Mouse (Mus musculus) liver, embryonic 14.5 days (tissue): ENCODE results near the gene Akap8l. TPM values are rescaled to one million over a fixed set of nuclear protein-coding genes. Genes with fewer than 3 reads are reported as not detected.
A peak's percentile ranks its signal among the peaks of the same experiment; 100 is the strongest.

ENCODE experiments used
- ATAC-seq: fragments of 200-750 bp; cut with Nextera tagmentation; 2 replicates; pipeline ENCODE4 v1.8.0; 2017; ENCODE audit warnings: moderate number of reproducible peaks, mild to moderate bottlenecking, moderate library complexity; ENCODE audit not compliant: insufficient read depth
- DNase-seq, 3 experiments: peaks; one replicate each; pipeline ENCODE4 v3.0.0-alpha.2; 2012 to 2013; ENCODE audit warnings: low read depth in 3 of 3, low spot score in 3 of 3
- H3K27ac ChIP-seq: fragments of 300-500 bp; sonication (generic); 2 replicates; pipeline ENCODE4 v1.5.1; 2014; ENCODE audit warnings: moderate library complexity, mild to moderate bottlenecking, control low read depth, inconsistent platforms
- H3K27me3 ChIP-seq: fragments of 300-500 bp; sonication (generic); 2 replicates; pipeline ENCODE4 v1.6.1; 2014; ENCODE audit warnings: mild to moderate bottlenecking, low read length, moderate library complexity; ENCODE audit not compliant: control insufficient read depth, insufficient read depth
- H3K36me3 ChIP-seq: fragments of 300-500 bp; sonication (generic); replicated peaks from 2 replicates; pipeline ENCODE4 v1.6.1; 2014; ENCODE audit warnings: low read depth; ENCODE audit not compliant: control insufficient read depth, insufficient read depth
- H3K4me1 ChIP-seq, 2 experiments: fragments of 200-500 bp in 1 of 2; fragments of 300-500 bp in 1 of 2; sonication (generic) in 1 of 2; replicated peaks; 2 replicates each; pipeline ENCODE4 v1.6.1; 2012 to 2014; ENCODE audit warnings: antibody characterized with exemption in 1 of 2, inconsistent platforms in 1 of 2, low read length in 1 of 2; ENCODE audit not compliant: control insufficient read depth in 2 of 2, insufficient read depth in 2 of 2
- H3K4me2 ChIP-seq: fragments of 300-500 bp; sonication (generic); 2 replicates; pipeline ENCODE4 v1.6.1; 2014; ENCODE audit warnings: low read depth, mild to moderate bottlenecking, control low read depth, moderate library complexity
- H3K4me3 ChIP-seq, 2 experiments: fragments of 200-500 bp in 1 of 2; fragments of 300-500 bp in 1 of 2; sonication (generic) in 1 of 2; 2 replicates each; pipeline ENCODE4 v1.5.1; 2012 to 2014; ENCODE audit warnings: low read depth in 2 of 2, low read length in 2 of 2, mild to moderate bottlenecking in 2 of 2, control low read depth in 1 of 2, inconsistent platforms in 1 of 2, moderate library complexity in 1 of 2; ENCODE audit not compliant: insufficient read depth in 1 of 2
- H3K9ac ChIP-seq: fragments of 300-500 bp; sonication (generic); replicated peaks from 2 replicates; pipeline ENCODE4 v1.6.1; 2014; ENCODE audit warnings: mild to moderate bottlenecking, control low read depth, moderate library complexity
- H3K9me3 ChIP-seq: fragments of 300-500 bp; sonication (generic); 2 replicates; pipeline ENCODE4 v1.6.1; 2016; ENCODE audit warnings: low read length, mixed read lengths; ENCODE audit not compliant: control insufficient read depth
- CTCF ChIP-seq: IDR thresholded peaks from 2 replicates; pipeline ENCODE4 v1.5.1; 2016; ENCODE audit warnings: antibody characterized with exemption, low read depth, control low read depth
- EP300 ChIP-seq: IDR thresholded peaks from 2 replicates; pipeline ENCODE4 v1.6.1; 2016; ENCODE audit warnings: antibody characterized with exemption, low read depth
- WGBS: fragments of 180-500 bp; shearing (Covaris S2); extraction: QIAGEN DNeasy Blood & Tissue Kit; methylation state at CpG from one replicate; pipeline ENCODE4 v1.1.7; 2014; ENCODE audit not compliant: insufficient replicate concordance; 5-methylcytosine and 5-hydroxymethylcytosine counted together
- polyA plus RNA-seq, 2 experiments: library from polyadenylated mRNA; depleted of rRNA in 1 of 2; stranded (reverse) in 1 of 2; unstranded in 1 of 2; fragments of >200 nt; fragmentation: Nextera tagmentation in 1 of 2; extraction: Ambion mirVana in 1 of 2; gene quantifications; 2 replicates each; pipeline versions ENCODE4 v1.2.1 to v1.2.3; 2012 to 2014

Gene Akap8l
- polyA plus RNA-seq, 2 experiments = 18.9 to 35.4 TPM

DNA sequence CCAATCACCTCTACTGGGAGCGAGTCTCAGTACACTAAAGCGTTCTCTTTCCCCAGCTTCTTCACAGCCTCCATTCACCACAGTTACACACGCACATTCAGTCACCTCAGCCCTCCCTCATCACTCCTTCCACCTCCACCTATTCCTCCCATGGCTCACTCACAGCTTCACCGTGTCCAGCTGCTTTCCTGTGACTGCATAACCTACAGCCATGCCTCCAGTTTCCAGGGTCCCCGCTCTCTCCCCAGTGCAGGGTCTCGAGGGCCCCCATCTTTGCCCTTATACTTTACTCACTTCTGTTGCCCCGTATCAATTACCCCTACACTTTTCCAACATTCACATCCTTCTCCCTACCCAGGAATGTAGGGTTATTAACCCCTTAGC is 37.6 kb upstream of the Akap8l start:
- Histone ChIP-seq H3K9ac (peak overlapping the region; percentile 63; the same call in 1 of the 2 replicates), H3K4me2 (peak overlapping the region; percentile 100), H3K9me3 (no peaks in the 10 kb centered on the region), H3K4me1 (peaks cover 8 to 15% of the 10 kb centered on the region in 2 experiments), H3K4me3 (peak overlapping the region; percentile 68 to 87), H3K27ac (peak overlapping the region; percentile 6), H3K27me3 (no peaks in the 10 kb centered on the region), H3K36me3 (no peaks in the 10 kb centered on the region)
- ATAC-seq = no peak
- DNase-seq = no peak
- no peak for TF ChIP-seq EP300
- no peak for TF ChIP-seq CTCF
- 60% methylated on average over 7 of the region's 7 CpGs for WGBS

- no peak overlapping the region for H3K4me2 ChIP-seq
- peaks cover 8 to 15% of the 10 kb centered on the region in 2 experiments for H3K4me1 ChIP-seq
- H3K27me3 ChIP-seq = no peaks in the 10 kb centered on the region
- WGBS = 47% methylated on average over 9 of the region's 9 CpGs
- no peak overlapping the region for H3K9ac ChIP-seq
- no peak for TF ChIP-seq EP300
- TF ChIP-seq CTCF = peak; percentile 87
- DNase-seq (peak in 1 of 3 experiments; percentile 47), ATAC-seq (no peak)
- H3K36me3 ChIP-seq = no peaks in the 10 kb centered on the region
- no peak overlapping the region for H3K27ac ChIP-seq
- H3K4me3 ChIP-seq = no peak overlapping the region
- no peaks in the 10 kb centered on the region for H3K9me3 ChIP-seq
Observed at GRCm38 (mm10) chr17:32386659-32387432, 36.4 kb upstream of the Akap8l start.

GRCm38 (mm10) chr17:32383661-32384060 is 33.3 kb upstream of the Akap8l start:
- Histone ChIP-seq H3K9me3 (no peaks in the 10 kb centered on the region), H3K4me1 (peaks cover 8 to 10% of the 10 kb centered on the region in 2 experiments), H3K36me3 (no peaks in the 10 kb centered on the region; the same call in 1 of the 2 replicates), H3K9ac (no peak overlapping the region), H3K4me2 (no peak overlapping the region), H3K27ac (no peak overlapping the region), H3K4me3 (no peak overlapping the region), H3K27me3 (no peaks in the 10 kb centered on the region)
- 67% methylated on average over 5 of the region's 5 CpGs for WGBS
- TF ChIP-seq EP300 (no peak), CTCF (no peak)
- no peak for ATAC-seq
- no peak for DNase-seq

- DNase-seq (no peak), ATAC-seq (no peak)
- H3K4me2 ChIP-seq = no peak overlapping the region
- no peak overlapping the region for H3K4me3 ChIP-seq
- no peaks in the 10 kb centered on the region for H3K9me3 ChIP-seq
- WGBS = 83% methylated on average over 7 of the region's 7 CpGs
- no peak overlapping the region for H3K27ac ChIP-seq
- H3K9ac ChIP-seq = no peak overlapping the region
- no peaks in the 10 kb centered on the region for H3K27me3 ChIP-seq
- no peaks in the 10 kb centered on the region; the same call in 1 of the 2 replicates for H3K36me3 ChIP-seq
- H3K4me1 ChIP-seq = no peaks in the 10 kb centered on the region
- TF ChIP-seq CTCF (no peak), EP300 (no peak)
Observed at GRCm38 (mm10) chr17:32382576-32382975, 32.2 kb upstream of the Akap8l start.

DNA sequence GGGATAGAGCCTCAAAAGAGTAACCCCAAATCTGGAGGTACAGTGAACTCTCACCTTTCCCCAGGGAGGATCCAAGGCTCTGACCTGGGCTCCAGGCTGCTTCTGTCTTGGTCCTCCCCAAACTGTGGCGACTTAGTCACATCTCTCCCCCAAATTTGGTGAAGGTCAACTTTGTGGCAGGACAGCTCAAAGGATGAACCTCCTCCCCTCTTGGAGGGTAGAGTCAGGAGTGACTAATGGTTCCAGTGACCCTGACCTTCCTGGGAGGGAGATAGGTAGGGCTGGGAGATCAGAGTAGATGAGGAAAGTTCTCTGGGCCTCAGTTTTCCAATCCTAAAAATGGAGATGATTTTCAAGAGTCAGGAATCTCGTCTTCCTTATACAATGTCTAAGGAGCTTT is 28.4 kb upstream of the Akap8l start:
- H3K4me2 ChIP-seq = no peak overlapping the region
- no peak for TF ChIP-seq EP300
- TF ChIP-seq CTCF = no peak
- H3K4me3 ChIP-seq = no peak overlapping the region
- no peaks in the 10 kb centered on the region; the same call in none of the 2 replicates for H3K36me3 ChIP-seq
- peaks cover 11 to 12% of the 10 kb centered on the region in 2 experiments for H3K4me1 ChIP-seq
- H3K9ac ChIP-seq = no peak overlapping the region
- DNase-seq (no peak), ATAC-seq (no peak)
- no peaks in the 10 kb centered on the region for H3K27me3 ChIP-seq
- whole genome bisulfite sequencing = 51% methylated on average over 2 of the region's 2 CpGs
- no peak overlapping the region for H3K27ac ChIP-seq
- no peaks in the 10 kb centered on the region for H3K9me3 ChIP-seq
